Mouse (Mus musculus): ENCODE measurements around the gene Cpeb3. TPM values are rescaled to one million over a fixed set of nuclear protein-coding genes. Genes with fewer than 3 reads are reported as not detected.

Gene Cpeb3
- polyA plus RNA-seq, 1 experiment from 2014 or later, result 11.2 TPM

- Histone ChIP-seq H3K4me1 (ENCODE audit: control insufficient read depth, insufficient read depth, low read length) (no peaks in the 10 kb centered on the region), H3K27me3 (ENCODE audit: control insufficient read depth, insufficient read depth, low read depth, low read length) (no peaks in the 10 kb centered on the region), H3K9ac (ENCODE audit: low read depth, low read length) (no peak overlapping the region), H3K27ac (ENCODE audit: low read length) (no peak overlapping the region), H3K4me3 (ENCODE audit: low read depth, low read length) (no peak overlapping the region), H3K36me3 (ENCODE audit: control insufficient read depth, insufficient read depth, low read length) (no peaks in the 10 kb centered on the region), H3K9me3 (replicated peaks; ENCODE audit: control insufficient read depth, low read length, poor library complexity, severe bottlenecking) (no peaks in the 10 kb centered on the region), H3K4me2 (ENCODE audit: low read length) (no peak overlapping the region)
- ATAC-seq, result no peak
- WGBS, result 90% methylated on average over 1 of the region's 1 CpGs
Observed at GRCm38 (mm10) chr19:37198165-37198880, 10.1 kb downstream of the Cpeb3 start.

GRCm38 (mm10) chr19:37192475-37193058 lies 15.8 kb downstream of the Cpeb3 start:
- ATAC-seq, result no peak
- Histone ChIP-seq H3K4me3 (ENCODE audit: low read depth, low read length) (no peak overlapping the region), H3K36me3 (ENCODE audit: control insufficient read depth, insufficient read depth, low read length) (no peaks in the 10 kb centered on the region), H3K4me1 (ENCODE audit: control insufficient read depth, insufficient read depth, low read length) (no peaks in the 10 kb centered on the region), H3K9ac (ENCODE audit: low read depth, low read length) (no peak overlapping the region), H3K9me3 (replicated peaks; ENCODE audit: control insufficient read depth, low read length, poor library complexity, severe bottlenecking) (no peaks in the 10 kb centered on the region), H3K4me2 (ENCODE audit: low read length) (no peak overlapping the region), H3K27ac (ENCODE audit: low read length) (no peak overlapping the region), H3K27me3 (ENCODE audit: control insufficient read depth, insufficient read depth, low read depth, low read length) (no peaks in the 10 kb centered on the region)
- 87% methylated on average over 5 of the region's 5 CpGs for WGBS

DNA sequence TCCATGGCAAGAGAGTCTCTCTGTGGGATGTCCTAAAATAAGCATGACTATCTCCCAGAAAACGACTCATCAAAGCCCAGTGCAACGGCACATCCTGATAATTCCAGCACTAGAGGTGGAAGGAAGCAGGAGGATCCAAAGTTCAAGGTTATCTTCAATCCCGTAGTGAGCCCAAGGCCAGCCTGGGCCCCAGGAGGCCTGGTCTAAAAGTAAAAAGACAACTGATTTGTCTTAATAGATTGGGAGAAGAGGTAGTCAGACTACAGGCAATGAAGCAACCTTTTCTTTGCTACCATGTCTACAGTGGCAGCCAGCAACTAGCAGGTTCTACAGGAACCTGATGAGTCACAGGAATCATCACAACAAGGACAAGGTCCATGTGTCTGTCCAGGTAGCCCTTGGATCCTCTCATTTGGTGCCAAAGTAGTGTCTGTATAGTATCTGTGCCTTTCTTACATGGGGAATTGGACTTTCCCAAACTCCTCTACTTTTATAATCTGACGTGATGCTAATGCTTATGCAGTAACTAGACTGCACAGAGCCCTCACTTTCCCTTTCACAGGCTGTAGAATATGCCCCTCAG lies 19.9 kb downstream of the Cpeb3 start:
- no peak overlapping the region for H3K27ac ChIP-seq (ENCODE audit: low read length)
- no peaks in the 10 kb centered on the region for H3K36me3 ChIP-seq (ENCODE audit: control insufficient read depth, insufficient read depth, low read length)
- no peak overlapping the region for H3K9ac ChIP-seq (ENCODE audit: low read depth, low read length)
- no peak for ATAC-seq
- no peaks in the 10 kb centered on the region for H3K4me1 ChIP-seq (ENCODE audit: control insufficient read depth, insufficient read depth, low read length)
- 83% methylated on average over 4 of the region's 4 CpGs for WGBS
- H3K27me3 ChIP-seq (ENCODE audit: control insufficient read depth, insufficient read depth, low read depth, low read length), result no peaks in the 10 kb centered on the region
- H3K4me3 ChIP-seq (ENCODE audit: low read depth, low read length), result no peak overlapping the region
- H3K4me2 ChIP-seq (ENCODE audit: low read length), result no peak overlapping the region
- H3K9me3 ChIP-seq (replicated peaks; ENCODE audit: control insufficient read depth, low read length, poor library complexity, severe bottlenecking), result no peaks in the 10 kb centered on the region

GRCm38 (mm10) chr19:37177819-37178708 lies 30.3 kb downstream of the Cpeb3 start:
- Histone ChIP-seq H3K4me2 (ENCODE audit: low read length) (peak overlapping the region; percentile 53), H3K27me3 (ENCODE audit: control insufficient read depth, insufficient read depth, low read depth, low read length) (no peaks in the 10 kb centered on the region), H3K9me3 (replicated peaks; ENCODE audit: control insufficient read depth, low read length, poor library complexity, severe bottlenecking) (no peaks in the 10 kb centered on the region), H3K27ac (ENCODE audit: low read length) (peak overlapping the region; percentile 78), H3K36me3 (ENCODE audit: control insufficient read depth, insufficient read depth, low read length) (no peaks in the 10 kb centered on the region), H3K4me3 (ENCODE audit: low read depth, low read length) (peak overlapping the region; percentile 50), H3K4me1 (ENCODE audit: control insufficient read depth, insufficient read depth, low read length) (peaks cover 23% of the 10 kb centered on the region), H3K9ac (ENCODE audit: low read depth, low read length) (peak overlapping the region; percentile 47)
- ATAC-seq, result peak; percentile 86
- WGBS, result 12% methylated on average over 17 of the region's 17 CpGs

DNA sequence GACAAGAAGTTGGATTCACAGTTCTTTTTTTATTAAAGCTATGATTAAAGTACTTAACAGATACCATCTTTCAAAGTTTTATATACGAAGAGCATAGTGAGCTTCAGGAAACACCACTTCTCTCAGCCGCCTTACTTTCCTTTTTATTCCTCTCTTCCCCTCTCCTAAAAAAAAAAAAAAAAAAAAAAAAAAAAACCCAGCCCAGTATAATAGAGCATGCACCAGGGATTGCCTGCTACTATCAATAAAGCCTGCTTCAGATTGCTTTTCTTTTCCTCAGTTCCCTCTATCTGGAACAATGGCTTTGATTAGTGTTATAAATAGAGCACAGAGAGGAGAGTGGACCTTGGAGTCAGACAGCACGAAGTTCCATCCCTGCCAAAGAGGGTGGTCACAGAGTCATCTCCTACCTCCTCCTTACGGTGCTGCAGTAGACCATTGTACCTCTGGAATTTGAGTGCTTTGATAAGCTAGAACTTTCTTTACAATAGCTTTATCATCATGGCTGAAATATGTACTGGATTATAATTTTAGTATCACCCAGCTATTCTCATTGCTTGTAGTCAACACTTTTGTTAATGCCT lies 31.4 kb downstream of the Cpeb3 start:
- ATAC-seq, result no peak
- no peaks in the 10 kb centered on the region for H3K9me3 ChIP-seq (replicated peaks; ENCODE audit: control insufficient read depth, low read length, poor library complexity, severe bottlenecking)
- H3K27me3 ChIP-seq (ENCODE audit: control insufficient read depth, insufficient read depth, low read depth, low read length), result no peaks in the 10 kb centered on the region
- H3K4me3 ChIP-seq (ENCODE audit: low read depth, low read length), result peak overlapping the region; percentile 38
- 30% methylated on average over 4 of the region's 4 CpGs for WGBS
- peaks cover 34% of the 10 kb centered on the region for H3K4me1 ChIP-seq (ENCODE audit: control insufficient read depth, insufficient read depth, low read length)
- peak overlapping the region; percentile 47 for H3K9ac ChIP-seq (ENCODE audit: low read depth, low read length)
- H3K4me2 ChIP-seq (ENCODE audit: low read length), result peak overlapping the region; percentile 62
- no peaks in the 10 kb centered on the region for H3K36me3 ChIP-seq (ENCODE audit: control insufficient read depth, insufficient read depth, low read length)
- H3K27ac ChIP-seq (ENCODE audit: low read length), result no peak overlapping the region

DNA sequence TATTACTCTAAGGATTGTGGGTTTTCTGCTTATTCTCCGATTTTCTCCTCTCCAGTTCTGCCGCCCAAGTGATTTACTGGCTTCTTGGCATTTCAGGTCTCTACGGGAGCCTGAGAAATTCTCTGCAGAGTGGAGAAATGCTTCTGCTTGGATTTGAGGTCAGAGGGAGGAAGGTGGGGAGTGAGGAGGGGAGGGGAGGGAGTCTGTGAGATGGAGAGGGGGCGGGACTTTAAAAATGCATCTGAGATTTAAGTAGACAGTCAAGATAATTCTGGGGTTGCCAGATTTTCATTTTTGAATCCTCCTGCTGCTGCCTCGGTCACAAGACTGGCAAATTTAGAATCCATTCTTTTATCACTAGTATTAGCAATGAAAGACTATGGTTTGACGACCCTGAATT lies 32.5 kb downstream of the Cpeb3 start:
- Histone ChIP-seq H3K9me3 (replicated peaks; ENCODE audit: control insufficient read depth, low read length, poor library complexity, severe bottlenecking) (no peaks in the 10 kb centered on the region), H3K4me2 (ENCODE audit: low read length) (peak overlapping the region; percentile 81), H3K36me3 (ENCODE audit: control insufficient read depth, insufficient read depth, low read length) (no peaks in the 10 kb centered on the region), H3K4me1 (ENCODE audit: control insufficient read depth, insufficient read depth, low read length) (peaks cover 42% of the 10 kb centered on the region), H3K27ac (ENCODE audit: low read length) (peak overlapping the region; percentile 91), H3K4me3 (ENCODE audit: low read depth, low read length) (peak overlapping the region; percentile 86), H3K27me3 (ENCODE audit: control insufficient read depth, insufficient read depth, low read depth, low read length) (no peaks in the 10 kb centered on the region), H3K9ac (ENCODE audit: low read depth, low read length) (peak overlapping the region; percentile 93)
- WGBS, result 2% methylated on average over 6 of the region's 6 CpGs
- ATAC-seq, result no peak

DNA sequence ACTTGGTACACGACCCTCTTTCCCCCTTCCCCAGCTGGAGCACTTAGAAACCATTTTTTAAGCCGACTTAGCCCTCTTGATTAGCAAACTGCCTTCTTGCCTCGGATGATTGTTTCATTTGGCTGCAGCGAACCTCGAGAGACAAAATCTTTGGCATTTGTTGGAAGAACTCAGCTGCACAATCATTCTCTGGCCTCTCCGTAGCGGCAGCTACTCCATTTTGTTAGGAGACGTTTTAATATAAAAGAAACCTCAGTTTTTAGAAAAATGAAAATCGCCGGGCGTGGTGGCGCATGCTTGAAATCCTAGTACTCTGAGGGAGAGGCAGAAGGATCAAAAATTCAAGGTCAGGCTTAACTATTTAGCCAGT lies 33.0 kb downstream of the Cpeb3 start:
- peaks cover 46% of the 10 kb centered on the region for H3K4me1 ChIP-seq (ENCODE audit: control insufficient read depth, insufficient read depth, low read length)

DNA sequence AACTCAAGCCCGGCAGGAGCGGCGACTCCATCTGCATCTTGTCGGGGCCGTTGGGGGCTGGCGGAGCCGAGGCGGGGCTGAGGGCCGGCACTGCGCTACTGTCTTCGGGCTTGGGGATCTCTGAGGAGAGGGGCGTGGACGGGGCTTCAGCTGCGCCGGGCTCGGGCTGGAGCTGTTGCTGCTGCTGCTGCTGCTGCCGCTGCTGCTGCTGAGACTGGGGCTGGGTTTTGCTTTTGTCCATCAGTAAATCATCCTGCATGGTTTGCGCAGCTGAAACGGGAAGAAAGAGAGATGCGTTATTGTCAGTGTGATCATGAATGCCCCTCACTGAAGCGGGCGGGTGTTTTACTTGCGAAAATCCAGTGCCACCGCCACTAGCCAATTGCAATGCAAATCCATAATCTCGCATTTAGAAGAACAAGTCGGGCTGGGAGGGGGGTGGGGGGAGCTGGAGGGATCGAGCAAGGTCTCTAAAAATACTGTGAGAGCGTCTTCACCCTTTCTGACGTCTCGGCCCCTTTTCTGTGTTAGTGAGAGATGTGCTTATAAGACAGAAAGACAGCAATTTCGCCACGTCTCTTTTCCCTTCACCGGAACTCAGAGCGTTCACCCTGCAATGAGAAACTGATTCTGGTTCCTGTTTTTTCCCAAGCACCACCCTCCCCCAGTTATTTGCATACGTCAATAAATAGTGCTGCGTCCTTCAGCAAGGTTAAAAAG lies 33.5 kb downstream of the Cpeb3 start:
- H3K9me3 ChIP-seq (replicated peaks; ENCODE audit: control insufficient read depth, low read length, poor library complexity, severe bottlenecking), result no peaks in the 10 kb centered on the region
- peak overlapping the region; percentile 81 for H3K4me2 ChIP-seq (ENCODE audit: low read length)
- ATAC-seq, result peak; percentile 75
- H3K9ac ChIP-seq (ENCODE audit: low read depth, low read length), result peak overlapping the region; percentile 93
- peaks cover 46% of the 10 kb centered on the region for H3K4me1 ChIP-seq (ENCODE audit: control insufficient read depth, insufficient read depth, low read length)
- peak overlapping the region; percentile 91 for H3K27ac ChIP-seq (ENCODE audit: low read length)
- H3K36me3 ChIP-seq (ENCODE audit: control insufficient read depth, insufficient read depth, low read length), result peaks cover 3% of the 10 kb centered on the region; the same call in 1 of the 2 replicates
- peak overlapping the region; percentile 86 for H3K4me3 ChIP-seq (ENCODE audit: low read depth, low read length)
- under 1% methylated on average over 36 of the region's 36 CpGs for WGBS
- no peaks in the 10 kb centered on the region for H3K27me3 ChIP-seq (ENCODE audit: control insufficient read depth, insufficient read depth, low read depth, low read length)

More for the DNA sequence above, 33.0 kb downstream of the Cpeb3 start:
- WGBS, result 1% methylated on average over 12 of the region's 12 CpGs
- Histone ChIP-seq H3K27me3 (ENCODE audit: control insufficient read depth, insufficient read depth, low read depth, low read length) (no peaks in the 10 kb centered on the region), H3K9me3 (replicated peaks; ENCODE audit: control insufficient read depth, low read length, poor library complexity, severe bottlenecking) (no peaks in the 10 kb centered on the region), H3K9ac (ENCODE audit: low read depth, low read length) (peak overlapping the region; percentile 93), H3K27ac (ENCODE audit: low read length) (peak overlapping the region; percentile 91), H3K36me3 (ENCODE audit: control insufficient read depth, insufficient read depth, low read length) (peaks cover 3% of the 10 kb centered on the region; the same call in 1 of the 2 replicates), H3K4me3 (ENCODE audit: low read depth, low read length) (peak overlapping the region; percentile 86), H3K4me2 (ENCODE audit: low read length) (peak overlapping the region; percentile 81)
- ATAC-seq, result no peak

Data from midbrain, embryonic 16.5 days (tissue).